Mouse (Mus musculus) gonadal fat pad, adult 2 months (tissue): Measurements from ENCODE around the gene Npdc1. TPM values are rescaled to one million over a fixed set of nuclear protein-coding genes. Genes with fewer than 3 reads are reported as not detected.

ENCODE experiments used
- DNase-seq: peaks from one replicate; pipeline ENCODE4 v3.0.0-alpha.2; 2012; ENCODE audit warnings: low read depth
- polyA plus RNA-seq: library from polyadenylated mRNA; depleted of rRNA; stranded (reverse); fragments of >200 nt; gene quantifications from 2 replicates; pipeline ENCODE4 v1.2.3, GENCODE M21; 2012; rRNA removed

Gene Npdc1
- polyA plus RNA-seq, 1 experiment, result 154 TPM

DNA sequence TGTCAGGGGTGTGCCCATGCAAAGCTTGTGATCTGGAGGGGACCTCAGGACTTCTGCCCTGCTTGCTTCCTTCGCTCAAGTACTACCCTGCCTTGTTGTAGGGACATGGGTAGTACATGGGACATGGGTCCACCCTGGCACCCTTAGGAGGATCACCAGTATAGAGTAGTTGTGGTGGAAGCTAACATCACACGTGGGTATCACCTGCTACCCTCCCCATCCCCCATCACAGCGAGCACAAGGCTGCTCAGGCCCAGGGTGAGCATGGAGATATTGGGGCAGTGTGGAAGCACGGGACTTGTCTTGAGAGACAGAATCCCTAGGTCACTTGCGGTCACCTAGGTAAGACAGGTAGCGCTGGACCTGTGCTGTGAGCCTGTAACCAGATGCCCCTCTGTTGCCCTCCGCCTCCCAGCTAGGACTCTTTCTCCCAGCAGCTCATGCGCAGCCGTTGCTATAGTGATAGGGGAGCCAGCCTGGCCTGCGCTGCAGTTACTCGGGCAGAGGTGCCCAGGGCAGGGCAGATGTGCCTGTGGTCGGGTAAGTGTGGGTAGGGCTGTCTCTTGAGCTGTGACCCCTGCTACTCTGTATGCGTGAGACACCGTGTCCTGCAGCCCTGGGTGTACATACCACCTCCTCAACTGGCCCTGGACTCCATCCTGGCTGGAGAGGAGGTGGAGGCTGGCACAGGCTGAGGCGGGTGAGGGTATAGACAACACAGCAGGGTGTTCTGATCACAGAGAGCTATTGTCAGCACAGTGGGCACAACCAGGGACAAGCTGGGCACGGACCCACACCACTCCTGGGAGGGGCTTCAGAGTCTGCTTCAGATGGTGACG, 31.5 kb downstream of the Npdc1 start:
- no peak for DNase-seq

DNA sequence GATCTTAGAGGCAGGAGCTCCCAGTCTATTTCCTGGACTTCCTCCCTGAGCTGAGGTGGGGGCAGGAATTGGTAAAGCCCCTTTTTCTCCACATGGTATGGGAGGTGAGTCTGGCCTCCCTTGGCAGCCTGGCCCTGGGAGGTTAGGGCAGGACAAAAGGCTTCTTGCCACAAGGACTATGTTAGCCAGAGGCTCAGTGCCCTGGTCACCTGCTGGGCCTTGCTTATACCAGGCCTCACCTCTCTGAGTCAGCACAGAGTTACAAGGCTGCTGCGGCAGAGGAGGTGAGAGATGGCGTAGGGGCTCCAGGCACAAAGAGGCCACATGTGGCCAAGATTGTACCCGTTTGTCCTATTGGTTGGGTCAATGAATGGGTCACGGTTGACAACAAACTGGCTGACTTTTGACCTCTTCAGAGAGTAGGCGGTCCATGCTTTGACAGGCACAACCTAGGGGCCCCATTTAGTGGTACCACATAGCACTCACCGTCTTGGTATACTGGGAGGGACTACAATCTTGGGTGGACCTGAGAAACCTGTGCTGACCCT, 32.2 kb downstream of the Npdc1 start:
- no peak for DNase-seq

DNA sequence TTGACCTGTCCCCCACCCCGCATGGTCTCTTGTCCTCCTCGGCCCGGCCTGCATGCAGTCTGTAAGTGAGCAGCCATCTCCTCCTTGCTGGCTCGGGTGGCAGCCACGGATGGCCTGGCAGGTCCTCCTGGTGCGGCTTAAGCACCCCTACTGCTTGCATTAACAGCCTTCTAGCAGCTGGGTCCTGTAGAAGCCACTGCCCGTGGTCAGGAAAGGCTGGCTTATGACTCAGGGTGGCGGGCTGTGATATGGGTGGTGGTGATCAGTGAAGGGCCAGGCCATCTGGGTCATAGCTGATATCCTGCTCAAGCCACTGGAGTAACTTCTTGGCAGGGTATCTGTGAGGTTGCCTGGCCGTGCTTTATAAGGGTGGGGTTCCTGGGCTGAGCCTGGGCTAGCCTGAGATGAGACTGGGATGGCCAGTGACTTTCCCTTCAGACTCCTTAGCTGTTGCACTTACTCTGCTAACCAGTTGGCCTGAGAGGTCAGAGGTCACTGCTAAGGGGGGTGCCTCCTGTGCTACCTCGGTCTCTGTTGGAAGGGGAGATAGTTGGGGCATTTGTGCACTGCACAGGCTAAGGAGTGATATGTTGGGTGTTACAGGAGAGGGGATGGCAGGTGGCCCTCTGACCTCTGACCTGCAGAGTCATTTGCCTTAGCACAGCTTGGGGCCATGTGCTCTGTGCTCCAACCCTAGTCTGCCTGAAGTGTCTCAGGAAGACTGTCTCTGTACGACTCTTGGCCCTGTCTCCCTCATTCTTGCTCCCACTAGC, 33.4 kb downstream of the Npdc1 start:
- no peak for DNase-seq

DNA sequence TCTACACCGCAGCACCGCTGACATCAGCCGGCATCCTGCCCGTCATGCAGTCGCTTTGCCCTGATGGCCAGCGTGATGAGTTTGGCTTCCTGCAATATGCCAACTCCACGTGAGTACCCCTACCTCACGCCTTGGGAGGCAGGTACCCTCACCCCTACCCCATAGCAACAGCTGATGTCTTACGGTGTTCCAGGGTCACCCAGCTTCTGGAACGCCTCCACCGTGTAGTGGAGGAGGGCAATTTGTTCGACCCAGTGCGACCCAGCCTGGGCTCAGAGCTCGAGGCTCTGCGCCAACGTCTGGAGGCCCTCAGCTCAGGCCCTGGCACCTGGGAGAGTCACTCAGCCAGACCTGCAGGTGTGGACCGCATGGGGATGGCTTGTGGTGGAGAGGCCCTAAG, 34.0 kb downstream of the Npdc1 start:
- DNase-seq, result no peak

DNA sequence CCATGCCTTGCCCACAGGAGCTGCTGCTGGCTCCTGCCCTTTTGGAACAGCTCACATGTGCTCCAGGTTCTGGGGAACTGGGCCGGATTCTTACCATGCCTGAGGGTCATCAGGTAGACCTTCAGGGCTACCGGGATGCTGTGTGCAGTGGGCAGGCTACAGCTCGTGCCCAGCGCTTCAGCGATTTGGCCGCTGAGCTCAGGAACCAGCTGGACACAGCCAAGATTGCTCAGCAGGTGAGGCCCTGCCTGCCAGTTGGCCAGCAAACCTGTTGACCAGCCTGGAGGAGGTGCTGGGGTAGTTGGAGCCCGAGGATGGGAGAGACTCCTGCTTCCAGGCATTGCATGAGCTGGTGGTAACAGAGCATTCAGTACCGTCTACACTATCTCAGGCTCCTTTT, 35.1 kb downstream of the Npdc1 start:
- DNase-seq, result no peak

DNA sequence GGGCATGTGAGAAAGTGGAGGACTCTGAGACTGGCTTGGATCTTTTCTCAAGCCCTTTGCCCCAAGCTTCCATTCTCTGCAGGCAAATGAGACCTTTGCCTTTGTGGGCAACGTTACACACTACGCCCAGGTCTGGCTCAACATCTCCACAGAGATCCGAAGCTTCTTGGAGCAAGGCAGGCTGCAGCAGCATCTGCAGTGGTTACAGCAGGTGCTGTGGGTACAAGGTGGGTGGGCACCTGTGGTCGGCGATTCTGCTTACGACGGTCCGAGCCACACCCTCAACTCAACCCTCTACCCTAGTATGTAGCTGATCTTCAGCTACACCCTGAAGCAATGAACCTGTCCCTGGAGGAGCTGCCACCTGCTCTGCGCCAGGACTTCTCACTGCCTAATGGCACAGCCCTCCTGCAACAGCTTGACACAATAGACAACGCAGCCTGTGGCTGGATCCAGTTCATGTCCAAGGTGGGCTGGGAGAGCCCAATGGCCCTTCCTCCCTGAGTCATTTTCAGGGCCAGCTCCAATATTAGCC, 37.2 kb downstream of the Npdc1 start:
- DNase-seq, result no peak

DNA sequence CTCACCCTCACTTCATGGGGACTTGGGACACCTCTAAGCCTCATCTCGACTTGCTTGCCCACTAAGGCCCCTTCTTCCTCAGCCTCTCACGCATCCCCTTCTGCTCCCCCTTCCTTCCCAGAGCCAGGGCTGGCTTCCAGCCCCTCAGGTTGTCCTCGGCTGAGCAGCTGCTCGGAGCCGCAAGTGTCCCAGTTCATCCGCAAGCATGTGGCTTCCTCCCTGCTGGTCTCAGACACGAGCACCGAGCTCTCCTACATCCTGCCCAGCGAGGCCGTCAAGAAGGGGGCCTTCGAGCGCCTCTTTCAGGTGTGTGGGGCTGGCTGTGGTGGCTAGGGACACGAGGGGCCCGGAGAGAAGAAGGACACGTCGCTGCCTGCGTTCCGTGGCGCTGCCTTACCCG, 41.9 kb downstream of the Npdc1 start:
- no peak for DNase-seq

DNA sequence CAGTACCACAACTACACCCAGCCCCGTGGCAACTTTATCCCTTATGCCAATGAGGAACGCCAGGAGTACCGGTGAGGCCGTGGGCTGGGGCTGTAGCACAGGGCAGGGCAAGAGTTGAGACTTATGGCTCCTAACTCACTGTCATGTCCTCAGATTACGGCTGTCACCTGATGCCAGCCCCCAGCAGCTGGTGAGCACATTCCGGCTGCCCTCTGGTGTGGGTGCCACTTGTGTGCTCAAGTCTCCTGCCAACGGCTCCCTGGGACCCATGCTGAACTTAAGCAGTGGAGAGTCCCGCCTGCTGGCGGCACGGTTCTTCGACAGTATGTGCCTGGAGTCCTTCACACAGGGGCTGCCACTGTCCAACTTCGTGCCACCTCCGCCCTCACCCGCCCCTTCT, 43.5 kb downstream of the Npdc1 start:
- DNase-seq, result no peak

DNA sequence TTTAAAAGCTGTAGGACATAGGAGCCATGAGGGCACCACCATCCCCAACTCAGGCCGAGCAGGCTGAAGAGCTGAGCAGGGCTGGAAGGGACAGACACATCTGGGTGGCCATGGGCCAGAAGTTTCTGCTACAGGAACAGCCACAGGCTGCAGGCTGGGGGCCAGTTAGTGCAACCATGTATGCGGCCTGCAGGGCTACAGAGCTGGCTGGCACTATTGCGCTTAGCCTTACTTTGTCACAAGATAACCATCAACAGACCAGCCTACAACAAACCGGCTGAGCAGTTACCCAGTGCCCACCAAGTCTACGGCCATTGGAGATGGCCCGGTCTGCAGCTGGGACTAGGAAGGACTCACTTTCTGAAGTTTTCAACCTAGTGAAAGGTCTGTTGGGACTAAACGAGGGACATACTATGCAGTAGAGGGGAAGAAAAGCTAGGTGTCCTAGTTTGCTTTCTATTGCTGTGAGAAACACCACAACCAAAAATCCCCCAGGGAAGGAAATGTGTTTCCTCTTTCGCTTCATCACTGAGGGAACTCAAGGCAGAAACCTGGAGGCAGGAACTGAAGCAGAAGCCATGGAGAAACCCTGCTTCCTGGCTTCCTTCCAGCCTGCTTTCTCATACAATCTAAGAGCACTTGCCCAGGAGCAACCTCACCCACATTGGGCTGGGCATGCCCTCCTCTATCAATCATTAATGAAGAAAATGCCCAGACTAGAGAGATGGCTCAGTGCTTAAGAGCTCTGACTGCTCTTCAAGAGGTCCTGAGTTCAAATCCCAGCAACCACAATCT, 51.9 kb downstream of the Npdc1 start:
- DNase-seq, result no peak

DNA sequence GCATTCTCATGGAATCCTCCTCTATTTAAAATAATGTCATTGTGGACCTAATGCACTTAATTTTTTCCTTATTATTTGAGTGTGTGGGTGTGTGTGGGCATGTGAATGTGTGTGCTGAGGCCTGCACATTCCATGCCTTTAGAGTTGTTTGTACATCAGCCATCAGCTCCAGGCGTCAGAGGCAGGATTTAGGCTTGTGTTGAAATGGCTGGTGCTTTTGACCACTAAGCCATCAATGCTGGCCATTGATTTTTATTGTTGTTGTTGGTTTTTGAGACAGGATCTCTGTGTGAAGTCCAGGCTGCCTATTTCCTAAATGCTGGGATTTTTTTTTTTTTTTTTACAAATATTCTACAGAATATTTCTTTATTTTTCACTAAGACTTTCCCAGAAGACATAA, 53.8 kb downstream of the Npdc1 start:
- DNase-seq, result no peak

DNA sequence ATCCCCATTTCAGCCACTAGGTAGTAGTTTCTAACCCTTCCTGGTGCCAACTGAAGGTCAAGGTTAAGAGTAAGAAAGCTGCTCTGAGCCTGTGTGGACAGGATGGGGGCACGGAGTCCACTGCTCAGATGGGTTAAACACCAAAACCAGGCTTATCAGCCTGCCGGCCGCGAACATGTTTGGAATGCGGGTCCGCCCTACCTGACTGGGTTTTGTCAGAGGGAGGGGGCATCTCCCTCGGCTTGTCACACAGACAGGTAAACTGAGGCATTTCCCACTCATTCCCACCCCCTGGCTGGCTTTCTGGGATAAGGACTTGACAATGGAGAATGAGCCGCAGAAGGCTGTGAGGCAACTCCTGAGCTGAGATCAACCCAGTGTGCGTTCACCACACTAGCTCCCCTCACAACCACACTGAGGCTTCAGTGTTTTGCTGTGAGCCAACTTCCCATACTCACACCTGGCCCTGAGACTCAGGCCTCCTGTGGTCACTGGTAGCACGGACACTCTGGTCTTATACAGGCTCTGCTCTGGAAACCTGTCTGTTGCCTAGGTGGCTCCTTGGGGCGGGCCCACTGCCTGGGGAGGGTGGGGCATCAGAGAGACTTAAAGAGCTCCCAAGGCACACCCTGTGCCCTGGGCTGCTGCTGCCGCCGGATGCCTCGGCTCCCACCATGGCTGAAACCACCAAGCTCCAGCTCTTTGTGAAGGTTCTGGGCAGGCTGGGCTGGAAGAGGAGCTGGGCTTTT, 57.2 kb downstream of the Npdc1 start, which contains the start of gene Clic3:
TSS of gene Clic3 (plus strand) at position 634 of the 749 bp plus-strand sequence.
- DNase-seq, result no peak

DNA sequence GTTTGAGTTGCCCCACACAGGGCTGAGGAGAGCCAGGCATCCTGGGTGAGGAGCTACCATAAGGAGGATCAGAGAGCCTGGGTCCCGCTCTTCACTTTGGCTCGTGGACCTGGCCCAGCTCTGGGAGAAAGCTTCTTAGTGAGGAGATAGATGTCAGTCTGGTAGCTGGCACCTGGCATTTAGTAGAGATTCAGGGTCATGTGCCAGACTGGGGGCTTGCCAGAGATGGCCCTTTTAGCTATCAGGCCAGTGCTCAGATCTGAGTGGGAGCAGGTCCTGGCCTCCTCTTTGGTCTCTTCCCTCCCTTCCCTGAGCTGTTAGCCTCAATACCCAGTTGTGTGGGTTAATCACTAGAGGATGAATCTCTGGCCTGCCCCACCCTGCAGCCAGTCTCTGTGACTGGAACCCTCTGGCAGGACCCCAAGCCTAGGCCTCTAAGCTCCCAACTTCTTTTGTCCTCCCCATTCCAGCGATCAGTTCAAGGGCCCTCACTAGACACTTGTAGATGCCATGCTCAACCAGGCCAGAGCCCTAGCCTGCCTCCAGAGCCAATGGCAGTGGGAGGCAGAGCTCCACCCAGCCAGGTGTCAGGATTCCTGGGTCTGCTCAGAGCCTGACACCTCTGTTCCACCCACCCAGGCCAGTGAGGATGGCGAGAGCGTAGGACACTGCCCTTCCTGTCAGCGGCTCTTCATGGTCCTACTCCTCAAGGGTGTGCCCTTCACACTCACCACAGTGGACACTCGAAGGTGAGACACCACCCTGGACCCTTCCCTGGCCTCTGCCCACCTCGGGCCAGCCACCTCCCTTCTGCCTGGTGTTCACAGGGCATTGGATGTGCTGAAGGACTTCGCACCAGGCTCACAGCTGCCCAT, 58.1 kb downstream of the Npdc1 start:
- DNase-seq, result no peak

DNA sequence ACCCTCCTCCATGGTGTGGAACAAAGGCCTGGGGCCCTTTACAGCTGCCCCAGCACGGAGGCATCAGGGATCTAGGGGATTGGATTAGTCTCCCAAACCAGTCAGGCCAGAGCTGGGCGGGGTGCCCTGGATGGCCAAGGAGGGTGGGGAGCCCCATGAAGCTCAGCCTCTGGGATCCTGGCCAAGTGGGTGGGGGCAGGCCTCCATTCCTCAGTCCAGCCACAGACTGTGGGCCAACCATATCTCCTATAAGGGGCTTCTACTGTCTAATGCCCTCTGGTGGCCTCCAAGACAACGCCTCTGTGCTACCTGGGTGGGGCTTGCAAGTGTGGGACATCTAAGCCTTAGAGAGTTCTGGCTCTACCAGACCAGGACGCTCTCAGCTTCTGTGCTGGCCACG, 59.8 kb downstream of the Npdc1 start:
- DNase-seq, result no peak

Other genes starting within 250 kb of the Npdc1 start
- 16.6 and 20.4 TPM in 2 replicates for gene Nrarp, start 218.6 kb upstream of the Npdc1 start, polyA plus RNA-seq
- 41.2 and 42.5 TPM in 2 replicates for gene Tor4a, start 202.5 kb upstream of the Npdc1 start, polyA plus RNA-seq
- 57.5 and 77.6 TPM in 2 replicates for gene Nelfb, start 187.9 kb upstream of the Npdc1 start, polyA plus RNA-seq
- 0.74 and 0.93 TPM in 2 replicates for gene Stpg3, start 184.7 kb upstream of the Npdc1 start, polyA plus RNA-seq
- gene Fam166a, start 180.6 kb upstream of the Npdc1 start, polyA plus RNA-seq, result 1.8 and 3.4 TPM in 2 replicates
- gene Tubb4b, start 174.6 kb upstream of the Npdc1 start, polyA plus RNA-seq, result 468 and 584 TPM in 2 replicates
- gene Slc34a3, start 165.0 kb upstream of the Npdc1 start, polyA plus RNA-seq, result not detected in 2 replicates
- gene Rnf224, start 162.6 kb upstream of the Npdc1 start, polyA plus RNA-seq, result 0.04 and 0.09 TPM in 2 replicates
- 9.0 and 13.9 TPM in 2 replicates for gene Rnf208, start 157.1 kb upstream of the Npdc1 start, polyA plus RNA-seq
- gene Cysrt1, start 156.9 kb upstream of the Npdc1 start, polyA plus RNA-seq, result 0.19 and 0.59 TPM in 2 replicates
- 23.2 and 23.7 TPM in 2 replicates for gene AL732309.1, start 152.5 kb upstream of the Npdc1 start, polyA plus RNA-seq
- gene Tmem203, start 143.9 kb upstream of the Npdc1 start, polyA plus RNA-seq, result 63.3 and 66.2 TPM in 2 replicates
- gene Tprn, start 136.7 kb upstream of the Npdc1 start, polyA plus RNA-seq, result 11.4 and 20.5 TPM in 2 replicates
- 44.6 and 56.3 TPM in 2 replicates for gene Ssna1, start 126.9 kb upstream of the Npdc1 start, polyA plus RNA-seq
- gene Anapc2, start 126.9 kb upstream of the Npdc1 start, polyA plus RNA-seq, result 119 and 122 TPM in 2 replicates
- gene Tmem210, start 111.2 kb upstream of the Npdc1 start, polyA plus RNA-seq, result 1.4 and 2.0 TPM in 2 replicates
- 5.1 and 7.0 TPM in 2 replicates for gene Lrrc26, start 109.4 kb upstream of the Npdc1 start, polyA plus RNA-seq
- gene Grin1, start 80.2 kb upstream of the Npdc1 start, polyA plus RNA-seq, result 0.12 and 0.15 TPM in 2 replicates
- gene Man1b1, start 67.0 kb upstream of the Npdc1 start, polyA plus RNA-seq, result 11.2 and 25.1 TPM in 2 replicates
- 18.1 and 28.0 TPM in 2 replicates for gene Dpp7, start 43.0 kb upstream of the Npdc1 start, polyA plus RNA-seq
- gene Uap1l1, start 33.7 kb upstream of the Npdc1 start, polyA plus RNA-seq, result 38.0 and 38.6 TPM in 2 replicates
- gene Sapcd2, start 27.0 kb upstream of the Npdc1 start, polyA plus RNA-seq, result 3.0 and 4.3 TPM in 2 replicates
- gene Entpd2, start 3.5 kb upstream of the Npdc1 start, polyA plus RNA-seq, result 64.7 and 75.2 TPM in 2 replicates
- 0.47 and 0.57 TPM in 2 replicates for gene Fut7, start 23.9 kb downstream of the Npdc1 start, polyA plus RNA-seq
- gene Abca2, start 29.4 kb downstream of the Npdc1 start, polyA plus RNA-seq, result 187 and 437 TPM in 2 replicates
- 103 and 188 TPM in 2 replicates for gene Clic3, start 57.5 kb downstream of the Npdc1 start, polyA plus RNA-seq
- gene Paxx, start 61.7 kb downstream of the Npdc1 start, polyA plus RNA-seq, result 124 and 139 TPM in 2 replicates
- gene Ptgds, start 70.7 kb downstream of the Npdc1 start, polyA plus RNA-seq, result 1,300 and 1,863 TPM in 2 replicates
- gene Lcn12, start 94.6 kb downstream of the Npdc1 start, polyA plus RNA-seq, result 234 and 311 TPM in 2 replicates
- gene Fbxw5, start 101.4 kb downstream of the Npdc1 start, polyA plus RNA-seq, result 19.2 and 54.8 TPM in 2 replicates
- 15.1 and 15.8 TPM in 2 replicates for gene C8g, start 102.4 kb downstream of the Npdc1 start, polyA plus RNA-seq
- 13.7 and 17.0 TPM in 2 replicates for gene Traf2, start 147.6 kb downstream of the Npdc1 start, polyA plus RNA-seq
- gene Edf1, start 158.5 kb downstream of the Npdc1 start, polyA plus RNA-seq, result 115 and 139 TPM in 2 replicates
- gene Mamdc4, start 175.5 kb downstream of the Npdc1 start, polyA plus RNA-seq, result 8.0 and 13.4 TPM in 2 replicates
- gene Phpt1, start 175.9 kb downstream of the Npdc1 start, polyA plus RNA-seq, result 57.5 and 83.3 TPM in 2 replicates
- 1.4 and 2.0 TPM in 2 replicates for gene Ajm1, start 182.4 kb downstream of the Npdc1 start, polyA plus RNA-seq
- 58.5 and 65.8 TPM in 2 replicates for gene Rabl6, start 209.2 kb downstream of the Npdc1 start, polyA plus RNA-seq
- gene Ccdc183, start 218.3 kb downstream of the Npdc1 start, polyA plus RNA-seq, result 1.0 and 1.6 TPM in 2 replicates
- gene Tmem141, start 222.7 kb downstream of the Npdc1 start, polyA plus RNA-seq, result 72.5 and 74.2 TPM in 2 replicates
- gene Fcna, start 228.7 kb downstream of the Npdc1 start, polyA plus RNA-seq, result 18.2 and 19.1 TPM in 2 replicates